Comparison of ENCODE assay signal across 10 mouse cellular contexts in genomic region chrX:101448886-101449475, GRCm38 (mm10). TPM values are rescaled to one million over a fixed set of nuclear protein-coding genes. Genes with fewer than 3 reads are reported as not detected.
DNase-seq lines count a peak whose midpoint lies in the region; ATAC-seq and TF ChIP-seq lines count a peak whose summit lies in the region.
"Had no signal": no experiment of that assay in that cellular context is flagged by ENCODE, and none has a peak within 500 bp of the region (broad histone marks: within the 10 kb centered on the region; RNA-seq: fewer than 3 reads in every experiment).

TSS of gene Itgb1bp2 (plus strand) at chrX:101449088.

- no peak for DNase-seq in stomach, postnatal 0 days (ENCODE audit: low spot score)
- peak; percentile 76 for DNase-seq in heart, embryonic 10.5 days (ENCODE audit: low spot score)
- DNase-seq in kidney, postnatal 10 days, result peak; percentile 5
- DNase-seq in right cerebral cortex, adult 18-20 months, result no peak
- no peak for DNase-seq in hindbrain, postnatal 0 days (ENCODE audit: low spot score)
- no peak for DNase-seq in adrenal gland, postnatal 4 days (ENCODE audit: low spot score in 2 of 2)
- DNase-seq: layer of hippocampus, postnatal 36 days had no signal

- H3K4me3 ChIP-seq in stomach, embryonic 16.5 days (replicated peaks; ENCODE audit: low read length), result no peak within 1 kb of the TSS
- no peak within 1 kb of the TSS for H3K4me3 ChIP-seq in stomach, postnatal 0 days (ENCODE audit: low read depth, low read length)
- peak within 1 kb of the TSS; percentile 39; the same call in 1 of the 2 replicates for H3K4me3 ChIP-seq in heart, embryonic 10.5 days
- no peak within 1 kb of the TSS for H3K4me3 ChIP-seq in hindbrain, postnatal 0 days (ENCODE audit: low read length)
- no peak within 1 kb of the TSS for H3K4me3 ChIP-seq in intestine, embryonic 16.5 days (ENCODE audit: low read length)

- no peak for TF ChIP-seq EP300 in stomach, postnatal 0 days (optimal IDR thresholded peaks at IDR 0.05)

- no peak within 1 kb of the TSS for H3K4me2 ChIP-seq in stomach, embryonic 16.5 days (ENCODE audit: low read depth, low read length)
- no peak within 1 kb of the TSS for H3K4me2 ChIP-seq in stomach, postnatal 0 days (replicated peaks; ENCODE audit: low read depth)
- no peak within 1 kb of the TSS for H3K4me2 ChIP-seq in hindbrain, postnatal 0 days (ENCODE audit: low read depth, low read length)
- H3K4me2 ChIP-seq in intestine, embryonic 16.5 days (ENCODE audit: low read depth, low read length), result no peak within 1 kb of the TSS

- no peak for ATAC-seq in stomach, embryonic 16.5 days (ENCODE audit: insufficient read depth, low FRiP score)
- no peak for ATAC-seq in stomach, postnatal 0 days (ENCODE audit: low FRiP score, low TSS enrichment)
- no peak for ATAC-seq in hindbrain, postnatal 0 days
- ATAC-seq in intestine, embryonic 16.5 days, result no peak
- ATAC-seq: forebrain, embryonic 14.5 days had no signal

- no peak within 1 kb of the TSS for H3K9ac ChIP-seq in stomach, embryonic 16.5 days (ENCODE audit: low read length)
- H3K9ac ChIP-seq in stomach, postnatal 0 days (ENCODE audit: low read length), result no peak within 1 kb of the TSS
- H3K9ac ChIP-seq in hindbrain, postnatal 0 days (replicated peaks; ENCODE audit: low read length), result no peak within 1 kb of the TSS
- no peak within 1 kb of the TSS for H3K9ac ChIP-seq in intestine, embryonic 16.5 days (ENCODE audit: low read depth, low read length)

- 69% methylated on average over 4 of the region's 4 CpGs for WGBS in stomach, embryonic 16.5 days
- 48% methylated on average over 4 of the region's 4 CpGs for whole genome bisulfite sequencing in stomach, postnatal 0 days
- 56% methylated on average over 4 of the region's 4 CpGs for whole genome bisulfite sequencing in heart, embryonic 10.5 days
- WGBS in hindbrain, postnatal 0 days, result 69% methylated on average over 4 of the region's 4 CpGs
- WGBS in intestine, embryonic 16.5 days, result 68% methylated on average over 4 of the region's 4 CpGs

- no peak for TF ChIP-seq CTCF in stomach, postnatal 0 days (IDR thresholded peaks at IDR 0.05; ENCODE audit: low read depth)
- TF ChIP-seq CTCF in hindbrain, postnatal 0 days (IDR thresholded peaks at IDR 0.05; ENCODE audit: low read depth), result no peak

- H3K9me3 ChIP-seq in stomach, embryonic 16.5 days (replicated peaks; ENCODE audit: control insufficient read depth, low read length), result no peaks in the 10 kb centered on the region
- H3K9me3 ChIP-seq in stomach, postnatal 0 days (ENCODE audit: control insufficient read depth, low read length), result no peaks in the 10 kb centered on the region
- no peaks in the 10 kb centered on the region for H3K9me3 ChIP-seq in heart, embryonic 10.5 days
- H3K9me3 ChIP-seq in hindbrain, postnatal 0 days (ENCODE audit: low read length), result no peaks in the 10 kb centered on the region
- no peaks in the 10 kb centered on the region for H3K9me3 ChIP-seq in intestine, embryonic 16.5 days (ENCODE audit: control insufficient read depth, low read length)

- no peaks in the 10 kb centered on the region for H3K4me1 ChIP-seq in stomach, embryonic 16.5 days (ENCODE audit: control insufficient read depth, insufficient read depth, low read length)
- H3K4me1 ChIP-seq in stomach, postnatal 0 days (replicated peaks; ENCODE audit: control insufficient read depth, insufficient read depth), result no peaks in the 10 kb centered on the region
- no peaks in the 10 kb centered on the region for H3K4me1 ChIP-seq in heart, embryonic 10.5 days
- H3K4me1 ChIP-seq in hindbrain, postnatal 0 days (ENCODE audit: insufficient read depth, low read length), result no peaks in the 10 kb centered on the region
- no peaks in the 10 kb centered on the region for H3K4me1 ChIP-seq in intestine, embryonic 16.5 days (ENCODE audit: control insufficient read depth, insufficient read depth, low read length)

- H3K27ac ChIP-seq in stomach, embryonic 16.5 days (ENCODE audit: low read length), result no peak within 1 kb of the TSS
- no peak within 1 kb of the TSS for H3K27ac ChIP-seq in stomach, postnatal 0 days (replicated peaks)
- peak within 1 kb of the TSS; percentile 45; the same call in 1 of the 2 replicates for H3K27ac ChIP-seq in heart, embryonic 10.5 days
- H3K27ac ChIP-seq in hindbrain, postnatal 0 days, result no peak within 1 kb of the TSS
- H3K27ac ChIP-seq in intestine, embryonic 16.5 days (ENCODE audit: low read length), result no peak within 1 kb of the TSS

- H3K27me3 ChIP-seq in stomach, embryonic 16.5 days (ENCODE audit: control insufficient read depth, insufficient read depth, low read length), result no peaks in the 10 kb centered on the region
- H3K27me3 ChIP-seq in stomach, postnatal 0 days (ENCODE audit: control insufficient read depth, insufficient read depth, low read length), result no peaks in the 10 kb centered on the region
- H3K27me3 ChIP-seq in heart, embryonic 10.5 days (ENCODE audit: insufficient read depth, poor library complexity, severe bottlenecking), result no peaks in the 10 kb centered on the region
- H3K27me3 ChIP-seq in hindbrain, postnatal 0 days (ENCODE audit: insufficient read depth, low read length), result no peaks in the 10 kb centered on the region
- H3K27me3 ChIP-seq in intestine, embryonic 16.5 days (replicated peaks; ENCODE audit: control insufficient read depth, insufficient read depth, low read length), result no peaks in the 10 kb centered on the region; the same call in 1 of the 2 replicates

- H3K36me3 ChIP-seq in stomach, embryonic 16.5 days (ENCODE audit: control insufficient read depth, insufficient read depth, low read length), result 0 out of 2 replicates have a peak, but pooled peaks cover 7% of the 10 kb centered on the region
- H3K36me3 ChIP-seq in stomach, postnatal 0 days (ENCODE audit: control insufficient read depth, insufficient read depth, low read length), result no peaks in the 10 kb centered on the region
- H3K36me3 ChIP-seq in heart, embryonic 10.5 days, result peaks cover 85% of the 10 kb centered on the region
- H3K36me3 ChIP-seq in hindbrain, postnatal 0 days (ENCODE audit: insufficient read depth, low read length), result no peaks in the 10 kb centered on the region; the same call in 1 of the 2 replicates
- 0 out of 2 replicates have a peak, but pooled peaks cover 2% of the 10 kb centered on the region for H3K36me3 ChIP-seq in intestine, embryonic 16.5 days (ENCODE audit: control insufficient read depth, insufficient read depth, low read length)

RNA-seq across cellular contexts. Expression of gene Itgb1bp2, which starts in this region (rescaled TPM):
- 2.2 and 40.6 TPM in 2 replicates for polyA plus RNA-seq in stomach, embryonic 16.5 days (2015; fragmentation: Nextera tagmentation; extraction: Ambion mirVana)
- polyA plus RNA-seq in stomach, postnatal 0 days (2015; fragmentation: Nextera tagmentation; extraction: Ambion mirVana), result 1.2 and 1.8 TPM in 2 replicates
- 52.2 and 78.0 TPM in 2 replicates for polyA plus RNA-seq in heart, embryonic 10.5 days (2016; fragmentation: Nextera tagmentation; extraction: Ambion mirVana)
- total RNA-seq in hindbrain, postnatal 0 days (2014; rRNA removed), result 1.6 and 4.9 TPM in 2 replicates
- polyA plus RNA-seq in hindbrain, postnatal 0 days (2015; fragmentation: Nextera tagmentation; extraction: Ambion mirVana), result 0.58 and 1.1 TPM in 2 replicates
- polyA plus RNA-seq in intestine, embryonic 16.5 days (2015; fragmentation: Nextera tagmentation; extraction: Ambion mirVana), result 1.3 TPM in 2 replicates
- total RNA-seq in adrenal gland, postnatal 4 days (2021), result 10 to 100 TPM in 1 of 2 experiments, 1 to 10 TPM in 1; 8.5 to 18.5 TPM

Comparison
In these comparisons a context has a peak if more than half of its experiments do, and no peak if none do; other contexts are left out.
1. DNase-seq: peak in heart, embryonic 10.5 days (single experiment) and kidney, postnatal 10 days (single experiment); none in stomach, postnatal 0 days (single experiment), right cerebral cortex, adult 18-20 months (single experiment), hindbrain, postnatal 0 days (single experiment) and adrenal gland, postnatal 4 days (0 of 2).